Mouse (Mus musculus): Measurements from ENCODE around the gene Tnfrsf19.

- TF ChIP-seq CTCF (IDR thresholded peaks at IDR 0.05; ENCODE audit: insufficient read depth, low read depth, low read length), result no peak
- TF ChIP-seq POLR2A (IDR thresholded peaks at IDR 0.05; ENCODE audit: insufficient read depth, low read depth, low read length), result no peak
These were observed 26.4 kb downstream of the Tnfrsf19 start for GRCm38 (mm10) chr14:61019880-61020279.
